Mouse (Mus musculus): ENCODE data around the gene Qars. TPM values are rescaled to one million over a fixed set of nuclear protein-coding genes. Genes with fewer than 3 reads are reported as not detected.

The Qars gene
- polyA plus RNA-seq, 1 experiment: 204 TPM

DNA sequence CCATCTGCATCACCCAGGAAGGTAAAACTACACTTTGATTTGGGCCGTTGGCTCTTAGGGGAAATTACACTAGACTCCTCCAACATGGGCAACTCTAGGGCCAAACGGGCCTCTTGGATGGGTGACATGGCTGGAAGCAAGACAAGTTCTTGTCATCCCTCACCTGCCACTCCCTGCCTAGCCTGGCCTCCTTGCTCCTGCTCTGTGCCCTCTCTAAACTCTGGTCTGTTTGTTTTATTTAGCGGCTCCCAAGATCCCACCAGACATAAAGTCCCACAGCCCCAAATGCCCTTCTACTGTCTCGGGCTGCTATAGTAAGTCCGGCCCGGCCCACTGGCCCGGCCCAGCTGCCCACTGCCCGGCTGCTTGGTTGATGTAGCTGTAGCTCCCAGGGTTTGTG is 56.2 kb downstream of the Qars start:
- DNase-seq: no peak
- H3K4me1 ChIP-seq (ENCODE audit: control insufficient read depth, insufficient read depth, low read length): peaks cover 6% of the 10 kb centered on the region; the same call in 1 of the 2 replicates
- WGBS: 86% methylated on average over 8 of the region's 8 CpGs
- TF ChIP-seq POLR2A (IDR thresholded peaks at IDR 0.05; ENCODE audit: borderline replicate concordance, extremely low read depth, low read depth, low read length): no peak
- TF ChIP-seq CTCF (IDR thresholded peaks at IDR 0.05; ENCODE audit: insufficient read depth, low read length): no peak
- H3K4me3 ChIP-seq (replicated peaks; ENCODE audit: extremely low read depth, low read depth, low read length): no peak overlapping the region

DNA sequence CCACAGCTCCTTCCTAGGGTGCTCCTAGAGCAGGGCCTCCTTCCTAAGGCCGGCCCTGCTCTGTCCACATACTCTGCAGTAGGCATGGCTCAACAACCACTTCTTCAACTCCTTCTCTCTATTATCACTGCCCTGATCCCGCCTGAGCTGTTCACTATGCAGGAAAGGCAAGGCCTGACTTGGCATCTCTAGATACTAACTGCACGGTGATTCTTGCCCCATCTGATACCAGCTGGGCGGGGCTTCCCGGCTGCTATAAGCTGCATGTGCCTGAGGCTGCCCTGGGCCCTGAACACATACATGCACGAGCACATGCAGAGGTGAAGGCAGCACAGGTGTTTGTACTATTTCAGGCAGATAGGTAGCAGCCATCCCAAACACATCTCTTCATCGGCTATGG is 56.6 kb downstream of the Qars start:
- Histone ChIP-seq H3K4me1 (ENCODE audit: control insufficient read depth, insufficient read depth, low read length) (peaks cover 6% of the 10 kb centered on the region; the same call in 1 of the 2 replicates), H3K4me3 (replicated peaks; ENCODE audit: extremely low read depth, low read depth, low read length) (no peak overlapping the region)
- DNase-seq: no peak
- no peak for TF ChIP-seq CTCF (IDR thresholded peaks at IDR 0.05; ENCODE audit: insufficient read depth, low read length)
- no peak for TF ChIP-seq POLR2A (IDR thresholded peaks at IDR 0.05; ENCODE audit: borderline replicate concordance, extremely low read depth, low read depth, low read length)
- WGBS: 69% methylated on average over 7 of the region's 7 CpGs

Other genes with a start within 250 kb of the Qars start
- gene Dag1, start 243.7 kb upstream of the Qars start, polyA plus RNA-seq (2012; rRNA removed): 125 and 170 TPM in 2 replicates
- gene Nicn1, start 217.3 kb upstream of the Qars start, polyA plus RNA-seq (2012; rRNA removed): 15.1 and 21.4 TPM in 2 replicates
- 7.0 and 13.3 TPM in 2 replicates for gene Amt, start 210.9 kb upstream of the Qars start, polyA plus RNA-seq (2012; rRNA removed)
- 167 and 313 TPM in 2 replicates for gene Rhoa, start 201.6 kb upstream of the Qars start, polyA plus RNA-seq (2012; rRNA removed)
- 64.1 and 75.8 TPM in 2 replicates for gene Tcta, start 201.5 kb upstream of the Qars start, polyA plus RNA-seq (2012; rRNA removed)
- gene Gpx1, start 168.8 kb upstream of the Qars start, polyA plus RNA-seq (2012; rRNA removed): 1,012 and 1,202 TPM in 2 replicates
- 59.4 and 75.6 TPM in 2 replicates for gene Usp4, start 159.9 kb upstream of the Qars start, polyA plus RNA-seq (2012; rRNA removed)
- 0.58 and 0.66 TPM in 2 replicates for gene 1700102P08Rik, start 114.9 kb upstream of the Qars start, polyA plus RNA-seq (2012; rRNA removed)
- not detected in 2 replicates for gene Ccdc36, start 79.2 kb upstream of the Qars start, polyA plus RNA-seq (2012; rRNA removed)
- not detected in 2 replicates for gene BC048562, start 71.2 kb upstream of the Qars start, polyA plus RNA-seq (2012; rRNA removed)
- gene Ccdc71, start 47.2 kb upstream of the Qars start, polyA plus RNA-seq (2012; rRNA removed): 26.8 and 27.2 TPM in 2 replicates
- gene Klhdc8b, start 46.1 kb upstream of the Qars start, polyA plus RNA-seq (2012; rRNA removed): 108 and 109 TPM in 2 replicates
- 189 and 231 TPM in 2 replicates for gene Lamb2, start 28.0 kb upstream of the Qars start, polyA plus RNA-seq (2012; rRNA removed)
- 134 and 161 TPM in 2 replicates for gene Usp19, start 17.1 kb upstream of the Qars start, polyA plus RNA-seq (2012; rRNA removed)
- 64.4 and 76.6 TPM in 2 replicates for gene Qrich1, start 9.1 kb downstream of the Qars start, polyA plus RNA-seq (2012; rRNA removed)
- 63.3 and 66.6 TPM in 2 replicates for gene Impdh2, start 52.6 kb downstream of the Qars start, polyA plus RNA-seq (2012; rRNA removed)
- 45.5 and 46.3 TPM in 2 replicates for gene Ndufaf3, start 59.7 kb downstream of the Qars start, polyA plus RNA-seq (2012; rRNA removed)
- gene Dalrd3, start 62.2 kb downstream of the Qars start, polyA plus RNA-seq (2012; rRNA removed): 183 and 199 TPM in 2 replicates
- gene Wdr6, start 71.0 kb downstream of the Qars start, polyA plus RNA-seq (2012; rRNA removed): 58.7 and 67.6 TPM in 2 replicates
- 19.6 and 22.4 TPM in 2 replicates for gene P4htm, start 90.0 kb downstream of the Qars start, polyA plus RNA-seq (2012; rRNA removed)
- gene Arih2, start 141.7 kb downstream of the Qars start, polyA plus RNA-seq (2012; rRNA removed): 24.6 and 35.4 TPM in 2 replicates
- 22.3 and 24.4 TPM in 2 replicates for gene Slc25a20, start 154.4 kb downstream of the Qars start, polyA plus RNA-seq (2012; rRNA removed)
- gene Prkar2a, start 181.6 kb downstream of the Qars start, polyA plus RNA-seq (2012; rRNA removed): 22.3 and 26.1 TPM in 2 replicates